Mouse (Mus musculus) kidney, adult 9 months (tissue): ENCODE results near the gene Samhd1.

Experiments used
- DNase-seq: peaks from one replicate; pipeline ENCODE4 v3.0.0; 2022

Samhd1 gene

GRCm38 (mm10) chr2:157070365-157070764 is 64.7 kb downstream of the Samhd1 start:
- DNase-seq, result peak; percentile 49

- DNase-seq, result no peak
These were observed 65.2 kb downstream of the Samhd1 start for GRCm38 (mm10) chr2:157069755-157070315.

GRCm38 (mm10) chr2:157069355-157069735 is 65.7 kb downstream of the Samhd1 start:
- DNase-seq, result no peak

GRCm38 (mm10) chr2:157068701-157069354 is 66.2 kb downstream of the Samhd1 start:
- DNase-seq, result no peak

GRCm38 (mm10) chr2:157066731-157067430 is 68.2 kb downstream of the Samhd1 start:
- no peak for DNase-seq

DNA sequence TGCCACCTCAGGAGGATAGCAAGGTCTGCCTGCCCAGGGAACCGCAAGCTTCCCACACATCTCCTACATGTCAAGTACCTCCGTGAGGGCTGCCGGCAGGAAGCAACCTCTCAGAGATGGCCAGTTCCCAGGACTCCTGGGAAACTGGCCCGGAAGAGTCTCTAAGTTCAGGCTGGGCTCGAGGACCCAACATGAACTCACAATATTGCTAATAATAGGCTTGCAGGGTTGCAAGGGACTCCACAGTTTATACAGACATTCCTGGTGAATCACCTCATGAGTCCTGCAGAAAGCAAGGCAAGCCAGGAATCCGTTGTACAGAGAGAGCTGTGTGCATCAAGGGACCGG is 69.2 kb downstream of the Samhd1 start:
- no peak for DNase-seq

- DNase-seq, result no peak
These were observed 69.8 kb downstream of the Samhd1 start for GRCm38 (mm10) chr2:157064978-157065878.

GRCm38 (mm10) chr2:157064136-157064535 is 70.9 kb downstream of the Samhd1 start:
- no peak for DNase-seq

GRCm38 (mm10) chr2:157063241-157063700 is 71.8 kb downstream of the Samhd1 start:
- no peak for DNase-seq

GRCm38 (mm10) chr2:157060557-157061305 is 74.3 kb downstream of the Samhd1 start:
- no peak for DNase-seq

GRCm38 (mm10) chr2:157060037-157060436 is 75.0 kb downstream of the Samhd1 start:
- DNase-seq, result no peak

DNA sequence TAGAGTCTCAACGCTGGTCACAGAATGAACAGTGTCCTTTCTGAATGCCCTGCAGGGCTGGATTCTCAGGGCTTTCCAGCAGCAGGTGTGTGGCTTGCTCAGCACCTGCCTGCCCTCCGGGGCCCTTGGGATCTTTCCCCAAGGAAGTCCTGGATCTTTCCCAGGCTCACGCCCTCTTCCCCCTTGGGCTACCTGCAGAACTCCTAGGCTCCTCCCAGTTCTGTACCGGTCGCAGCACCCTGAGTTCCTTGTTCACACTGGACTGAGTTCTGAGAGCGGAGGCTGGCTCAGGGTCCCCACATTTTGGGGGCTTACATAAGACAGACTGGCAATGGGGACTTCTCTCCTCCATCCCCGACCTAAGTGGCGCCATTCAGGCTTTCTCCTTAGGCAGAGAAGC is 75.9 kb downstream of the Samhd1 start:
- DNase-seq, result no peak

DNA sequence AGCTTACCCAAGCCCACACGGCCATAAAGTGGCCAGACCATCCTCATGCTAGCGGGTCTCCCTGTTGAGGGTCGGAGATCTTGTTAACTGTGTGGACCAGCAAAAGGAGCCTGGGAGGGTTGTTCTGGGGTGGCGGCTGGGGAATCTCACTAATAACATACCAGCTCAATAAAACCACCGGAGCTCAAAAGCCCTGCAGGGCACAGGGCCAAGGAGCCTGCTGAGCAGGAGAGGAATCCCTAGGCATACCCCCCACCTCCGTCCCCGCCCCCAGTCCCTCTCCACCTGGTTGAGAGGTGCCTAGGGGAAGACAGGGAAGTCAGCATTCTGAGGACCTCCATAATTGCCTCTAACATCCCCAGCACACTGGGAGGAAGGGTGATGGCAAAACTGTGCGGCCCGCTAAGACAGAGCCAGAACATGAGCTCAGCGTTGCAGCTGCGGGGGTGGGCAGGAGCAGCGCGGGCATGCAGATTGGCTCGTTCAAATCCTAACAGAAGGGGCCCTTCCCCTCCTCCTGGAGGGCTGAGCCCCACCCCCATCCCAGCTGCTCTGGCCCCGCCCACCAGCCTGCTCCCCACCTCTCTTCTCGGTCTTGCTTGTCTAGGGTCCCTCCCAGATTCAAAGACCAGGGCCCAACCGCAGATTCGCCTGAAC is 76.6 kb downstream of the Samhd1 start:
- no peak for DNase-seq

DNA sequence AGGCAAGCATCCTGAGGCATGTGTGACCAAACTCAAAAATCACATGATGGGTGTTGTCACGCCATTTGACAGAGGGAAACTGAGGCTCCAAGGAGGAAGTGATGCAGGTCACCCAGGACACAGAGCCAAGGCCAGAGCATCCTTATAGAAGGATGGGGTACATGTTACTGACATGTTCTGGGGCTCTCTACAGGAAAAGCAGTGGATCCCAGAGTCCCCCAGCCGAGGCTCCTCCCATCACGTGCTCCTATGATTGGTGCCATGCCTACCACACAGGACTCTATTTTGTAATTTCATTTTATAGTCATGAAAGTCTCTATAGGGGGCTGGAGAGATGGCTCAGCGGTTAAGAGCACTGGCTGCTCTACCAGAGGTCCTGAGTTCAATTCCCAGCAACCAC is 77.3 kb downstream of the Samhd1 start:
- no peak for DNase-seq

DNA sequence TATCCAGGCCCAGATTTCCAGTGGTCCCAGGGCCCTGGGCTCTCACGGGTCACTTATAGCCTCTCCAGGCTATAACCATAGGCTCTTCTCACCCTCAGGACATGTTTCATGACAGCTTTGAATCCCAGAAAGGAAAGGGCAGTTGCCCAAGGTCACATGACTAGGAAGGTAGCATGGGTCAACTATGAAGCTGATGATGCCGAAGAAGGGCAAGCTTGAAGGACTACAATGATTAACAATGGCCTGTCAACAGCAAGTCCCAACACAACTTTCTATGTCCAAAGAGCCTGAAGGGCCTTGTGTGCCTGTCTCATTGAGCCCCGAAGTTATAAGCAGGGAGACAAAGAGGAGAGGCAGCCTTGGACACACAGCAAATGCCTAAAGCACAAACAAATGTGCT is 77.9 kb downstream of the Samhd1 start:
- DNase-seq, result no peak

GRCm38 (mm10) chr2:157055721-157056120 is 79.3 kb downstream of the Samhd1 start:
- DNase-seq, result no peak

- no peak for DNase-seq
These were observed 80.2 kb downstream of the Samhd1 start for GRCm38 (mm10) chr2:157054816-157055215.

DNA sequence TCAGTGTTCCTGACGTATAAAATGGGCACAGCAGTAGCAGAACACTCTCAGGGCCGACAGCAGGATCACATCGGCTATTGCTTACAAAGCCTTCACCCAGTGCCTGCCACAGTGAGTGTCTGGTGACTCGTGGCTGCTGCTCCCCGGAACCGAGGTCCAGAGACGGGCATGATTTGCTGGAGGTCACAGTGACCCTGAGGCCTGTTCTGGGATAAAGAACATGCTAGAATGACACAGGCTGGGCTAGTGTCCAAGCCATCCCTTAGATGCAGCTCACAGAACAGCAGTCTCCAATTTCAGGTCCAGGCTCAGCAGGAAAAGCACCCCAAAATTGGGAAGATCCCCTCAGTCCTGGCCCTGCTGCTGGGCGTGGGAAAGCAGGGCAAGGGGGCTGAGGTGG is 80.8 kb downstream of the Samhd1 start:
- DNase-seq, result no peak

DNA sequence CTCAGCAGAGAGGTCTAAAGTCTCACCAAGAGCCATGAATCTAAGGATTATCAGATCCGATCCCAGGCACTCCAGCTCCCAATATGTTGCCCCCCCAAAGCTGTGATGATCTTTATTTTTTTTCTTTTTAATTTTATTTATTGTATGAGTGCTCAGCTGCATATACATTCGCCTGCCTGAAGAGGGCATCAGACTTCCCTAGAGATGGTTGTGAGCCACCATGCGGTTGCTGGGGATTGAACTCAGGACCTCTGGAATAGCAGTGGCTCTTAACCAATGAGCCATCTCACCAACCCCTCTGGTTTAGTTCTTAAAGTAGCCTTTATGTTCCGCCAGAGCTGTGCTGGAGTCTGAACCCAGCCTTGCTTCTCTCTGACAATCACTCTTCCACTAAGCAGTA is 81.3 kb downstream of the Samhd1 start:
- no peak for DNase-seq

- DNase-seq, result no peak
These were observed 81.9 kb downstream of the Samhd1 start for GRCm38 (mm10) chr2:157053124-157053523.

DNA sequence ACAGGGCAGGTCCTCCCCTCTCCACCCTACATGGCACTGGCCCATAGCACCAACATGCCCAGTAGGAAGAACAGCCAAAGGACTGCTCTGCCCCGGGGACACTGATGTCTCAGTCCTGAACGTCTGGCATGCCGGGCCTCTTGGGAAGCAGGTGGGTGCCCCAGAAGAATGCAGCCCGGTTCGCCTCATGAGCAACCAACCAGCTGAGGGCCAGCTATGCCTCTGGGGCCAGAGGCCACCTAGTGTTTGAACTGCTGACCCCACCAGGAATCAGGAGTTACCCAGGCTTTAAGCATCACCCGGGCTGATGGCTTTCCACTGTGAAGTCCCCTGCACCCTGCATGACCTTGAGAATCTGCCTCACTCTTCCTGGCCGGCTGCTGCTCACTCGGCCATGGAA is 82.6 kb downstream of the Samhd1 start:
- no peak for DNase-seq

- DNase-seq, result no peak
These were observed 85.2 kb downstream of the Samhd1 start for GRCm38 (mm10) chr2:157049831-157050243.
